Mouse (Mus musculus) T-helper 1 cell (primary cell): Measurements from ENCODE around the gene Gins3.

Experiments used
- in situ Hi-C: fragments of 300-600 bp; cut with MboI, MseI; formaldehyde crosslinking; loops from one replicate; pipeline ENCODE4 v1.15.1; 2025; ENCODE audit warnings: high pct_unique_total_duplicates

The Gins3 gene

GRCm38 (mm10) chr8:95694631-95695030 is 61.4 kb downstream of the Gins3 start:
- in situ Hi-C loops, result loop anchor here (5.0 kb wide), 1 partner anchor 77 kb away; no protein-coding TSS in a partner anchor
